Mouse (Mus musculus) neural tube, embryonic 13.5 days (tissue): ENCODE measurements around the gene Ddx23. TPM values are rescaled to one million over a fixed set of nuclear protein-coding genes. Genes with fewer than 3 reads are reported as not detected.

Source experiments
- ATAC-seq: fragments of 200-750 bp; cut with Nextera tagmentation; 2 replicates; pipeline ENCODE4 v1.8.0; 2017; ENCODE audit warnings: low read depth, mild to moderate bottlenecking, moderate TSS enrichment, moderate library complexity
- H3K27ac ChIP-seq: fragments of 300-500 bp; sonication (generic); replicated peaks from 2 replicates; pipeline ENCODE4 v1.5.1; 2015; ENCODE audit warnings: moderate library complexity, mild to moderate bottlenecking, inconsistent platforms
- H3K27me3 ChIP-seq: fragments of 300-500 bp; sonication (generic); 2 replicates; pipeline ENCODE4 v1.6.1; 2015; ENCODE audit warnings: mild to moderate bottlenecking, inconsistent platforms
- H3K36me3 ChIP-seq: fragments of 300-500 bp; sonication (generic); 2 replicates; pipeline ENCODE4 v1.6.1; 2015; ENCODE audit warnings: mild to moderate bottlenecking, inconsistent platforms
- H3K4me1 ChIP-seq: fragments of 300-500 bp; sonication (generic); replicated peaks from 2 replicates; pipeline ENCODE4 v1.6.1; 2015; ENCODE audit warnings: inconsistent platforms
- H3K4me2 ChIP-seq: fragments of 300-500 bp; sonication (generic); 2 replicates; pipeline ENCODE4 v1.6.1; 2015; ENCODE audit warnings: inconsistent platforms, mild to moderate bottlenecking, moderate library complexity
- H3K4me3 ChIP-seq: fragments of 300-500 bp; sonication (generic); 2 replicates; pipeline ENCODE4 v1.5.1; 2015; ENCODE audit warnings: mild to moderate bottlenecking, inconsistent platforms
- H3K9ac ChIP-seq: fragments of 300-500 bp; sonication (generic); 2 replicates; pipeline ENCODE4 v1.6.1; 2015; ENCODE audit warnings: moderate library complexity, mild to moderate bottlenecking, inconsistent platforms
- H3K9me3 ChIP-seq: fragments of 300-500 bp; sonication (generic); 2 replicates; pipeline ENCODE4 v1.6.1; 2016; ENCODE audit warnings: inconsistent platforms
- WGBS: fragments of 180-500 bp; shearing (Covaris S2); methylation state at CpG from one replicate; pipeline ENCODE4 v1.1.7; 2015; 5-methylcytosine and 5-hydroxymethylcytosine counted together
- polyA plus RNA-seq: library from polyadenylated mRNA; unstranded; fragments of >200 nt; fragmentation: Nextera tagmentation; extraction: Ambion mirVana; gene quantifications from 2 replicates; pipeline ENCODE4 v1.2.1, GENCODE M21; 2015

Ddx23 gene
- polyA plus RNA-seq, 1 experiment from 2014 or later = 21.7 TPM

DNA sequence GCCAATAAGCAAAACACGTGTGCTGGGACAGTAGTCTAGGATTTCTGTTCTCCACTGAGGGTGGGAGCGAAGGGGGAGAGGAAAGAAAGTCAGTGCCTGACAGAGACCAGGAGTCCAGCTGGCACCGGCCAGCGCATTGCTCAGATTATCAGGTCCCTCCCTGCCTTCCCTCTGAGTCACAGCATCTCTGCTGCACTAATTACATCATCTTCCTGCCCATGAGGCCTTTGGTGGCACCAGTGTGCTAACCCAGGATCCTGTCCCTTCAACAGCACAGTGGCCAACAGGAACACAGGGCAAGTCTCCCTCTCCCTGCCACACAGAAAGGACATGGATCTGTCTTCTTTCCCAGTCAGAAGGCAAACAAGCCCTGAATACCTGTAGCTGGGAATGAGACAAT is 9.9 kb upstream of the Ddx23 start:
- Histone ChIP-seq H3K4me2 (no peak overlapping the region), H3K9ac (no peak overlapping the region), H3K4me1 (peaks cover 45% of the 10 kb centered on the region), H3K36me3 (0 out of 2 replicates have a peak, but pooled peaks cover 13% of the 10 kb centered on the region), H3K27ac (no peak overlapping the region), H3K9me3 (no peaks in the 10 kb centered on the region), H3K4me3 (no peak overlapping the region), H3K27me3 (no peaks in the 10 kb centered on the region; the same call in 1 of the 2 replicates)
- 82% methylated on average over 4 of the region's 4 CpGs for WGBS
- no peak for ATAC-seq

DNA sequence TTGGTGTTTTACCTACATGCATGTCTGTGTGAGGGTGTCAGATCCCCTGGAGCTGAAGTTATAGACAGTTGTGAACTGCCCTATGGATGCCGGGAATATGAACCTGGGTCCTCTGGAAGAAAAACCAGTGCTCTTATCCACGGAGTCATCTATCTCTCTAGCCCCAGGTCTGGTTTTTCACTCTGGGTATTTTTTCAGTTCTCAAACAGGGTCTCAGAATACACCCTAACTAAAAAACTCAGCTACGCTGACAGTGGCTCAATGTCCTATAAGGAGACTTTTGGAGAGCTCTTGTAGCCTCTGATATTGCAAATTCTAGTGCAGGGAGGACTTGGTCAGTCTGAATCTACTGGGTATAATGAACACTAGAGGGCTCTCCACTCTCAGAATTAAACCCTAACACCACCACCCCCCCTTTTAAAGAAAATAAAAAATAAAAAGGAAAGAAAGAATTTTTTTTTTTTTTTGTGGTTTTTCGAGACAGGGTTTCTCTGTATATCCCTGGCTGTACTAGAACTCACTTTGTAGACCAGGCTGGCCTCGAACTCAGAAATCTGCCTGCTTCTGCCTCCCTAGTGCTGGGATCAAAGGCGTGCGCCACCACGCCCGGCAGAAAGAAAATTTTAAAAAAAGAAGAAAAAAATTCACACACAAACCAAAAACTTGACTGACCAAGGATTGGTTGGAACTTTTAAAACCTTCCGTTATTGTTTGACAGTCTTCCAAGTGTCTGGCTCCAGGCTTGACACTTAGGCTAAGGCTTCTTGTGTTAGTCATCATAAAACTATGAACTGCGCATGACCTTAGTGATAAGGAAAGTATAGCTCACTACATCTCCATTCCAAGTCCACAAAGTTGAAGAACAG is 1.6 kb upstream of the Ddx23 start:
- ATAC-seq = no peak
- Histone ChIP-seq H3K9me3 (no peaks in the 10 kb centered on the region), H3K27ac (no peak overlapping the region), H3K4me1 (peaks cover 15% of the 10 kb centered on the region), H3K4me2 (no peak overlapping the region), H3K9ac (no peak overlapping the region), H3K27me3 (no peaks in the 10 kb centered on the region), H3K36me3 (0 out of 2 replicates have a peak, but pooled peaks cover 6% of the 10 kb centered on the region), H3K4me3 (no peak overlapping the region)
- 83% methylated on average over 11 of the region's 11 CpGs for WGBS

GRCm38 (mm10) chr15:98662198-98662566 is 512 bp downstream of the Ddx23 start:
- Histone ChIP-seq H3K4me3 (peak overlapping the region; percentile 81), H3K4me1 (peaks cover 15% of the 10 kb centered on the region), H3K27ac (peak overlapping the region; percentile 91), H3K36me3 (peaks cover 24% of the 10 kb centered on the region), H3K27me3 (no peaks in the 10 kb centered on the region), H3K9me3 (no peaks in the 10 kb centered on the region), H3K9ac (peak overlapping the region; percentile 88), H3K4me2 (peak overlapping the region; percentile 78)
- WGBS = under 1% methylated on average over 14 of the region's 14 CpGs
- ATAC-seq = no peak

DNA sequence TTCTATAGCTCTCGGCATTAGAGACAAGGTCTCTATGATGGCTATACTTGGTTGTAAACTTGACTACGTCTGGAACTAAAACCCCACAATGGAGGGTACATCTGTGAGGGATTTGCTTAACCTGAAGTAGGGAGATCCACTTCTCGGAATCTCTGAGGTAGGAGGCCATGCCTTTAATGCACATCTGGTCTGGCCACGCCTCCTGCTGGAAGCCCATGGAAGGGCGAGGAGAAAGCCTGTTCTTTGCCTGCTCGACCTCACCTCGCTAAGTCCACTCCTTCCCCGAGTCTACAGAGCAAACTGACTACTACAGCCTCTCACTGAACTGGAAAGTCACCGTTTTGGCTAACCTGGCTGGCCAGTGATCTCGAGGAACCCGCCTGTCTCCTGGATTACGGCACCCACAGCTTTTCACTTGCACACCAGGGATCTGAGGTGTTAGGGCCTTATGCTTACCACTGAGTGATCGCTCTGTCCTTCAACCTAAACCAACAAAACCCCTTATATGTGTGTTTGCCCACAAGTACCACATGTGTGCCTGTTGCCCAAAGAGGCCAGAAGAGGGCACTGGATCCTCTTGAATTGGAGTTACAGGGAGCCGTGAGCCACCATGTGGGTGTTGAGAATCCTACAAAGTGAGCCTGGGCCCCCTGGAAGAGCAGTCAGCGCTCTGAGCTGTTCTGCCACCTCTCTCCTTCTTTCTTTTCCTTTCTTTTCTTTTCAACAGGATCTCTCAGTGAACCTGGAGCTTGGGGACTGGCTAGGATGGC is 5.5 kb downstream of the Ddx23 start:
- Histone ChIP-seq H3K4me2 (no peak overlapping the region), H3K27ac (no peak overlapping the region), H3K27me3 (no peaks in the 10 kb centered on the region), H3K9ac (no peak overlapping the region), H3K9me3 (no peaks in the 10 kb centered on the region), H3K4me3 (no peak overlapping the region), H3K4me1 (peaks cover 14% of the 10 kb centered on the region), H3K36me3 (peaks cover 74% of the 10 kb centered on the region)
- WGBS = 84% methylated on average over 15 of the region's 15 CpGs
- ATAC-seq = no peak

DNA sequence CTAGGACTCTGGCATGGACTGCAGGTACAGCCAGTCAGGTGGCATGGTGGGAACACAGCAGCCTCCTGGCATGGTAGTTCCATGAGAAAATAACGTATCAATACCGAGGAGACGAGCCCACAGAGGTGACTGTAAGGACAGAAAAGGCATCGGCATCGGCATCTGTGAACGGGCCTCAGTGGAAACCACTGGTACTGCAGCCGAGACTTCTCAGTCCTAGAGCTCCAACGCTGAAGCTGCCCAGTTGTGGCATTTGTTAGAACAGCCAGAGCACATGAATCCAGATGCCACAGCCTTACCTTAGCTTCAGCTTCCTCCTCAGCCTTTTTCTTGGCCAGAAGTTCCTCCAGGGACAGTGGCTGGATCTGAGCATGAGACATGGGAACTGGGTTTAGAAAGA is 10.5 kb downstream of the Ddx23 start:
- Histone ChIP-seq H3K4me3 (no peak overlapping the region), H3K4me2 (no peak overlapping the region), H3K36me3 (peaks cover 100% of the 10 kb centered on the region), H3K4me1 (no peaks in the 10 kb centered on the region), H3K9ac (no peak overlapping the region), H3K27ac (no peak overlapping the region), H3K9me3 (no peaks in the 10 kb centered on the region), H3K27me3 (no peaks in the 10 kb centered on the region)
- ATAC-seq = no peak
- WGBS = 94% methylated on average over 8 of the region's 8 CpGs

GRCm38 (mm10) chr15:98651431-98651830 is 11.3 kb downstream of the Ddx23 start:
- Histone ChIP-seq H3K9ac (no peak overlapping the region), H3K9me3 (no peaks in the 10 kb centered on the region), H3K4me3 (no peak overlapping the region), H3K27ac (no peak overlapping the region), H3K27me3 (no peaks in the 10 kb centered on the region), H3K4me1 (no peaks in the 10 kb centered on the region), H3K4me2 (no peak overlapping the region), H3K36me3 (peaks cover 100% of the 10 kb centered on the region)
- ATAC-seq = no peak
- WGBS = 93% methylated on average over 15 of the region's 15 CpGs

- 96% methylated on average over 3 of the region's 3 CpGs for WGBS
- ATAC-seq = no peak
- H3K4me1 ChIP-seq = no peaks in the 10 kb centered on the region
- H3K27me3 ChIP-seq = no peaks in the 10 kb centered on the region
- no peak overlapping the region for H3K4me2 ChIP-seq
- H3K36me3 ChIP-seq = peaks cover 100% of the 10 kb centered on the region
- H3K9me3 ChIP-seq = no peaks in the 10 kb centered on the region
- H3K27ac ChIP-seq = no peak overlapping the region
- H3K4me3 ChIP-seq = no peak overlapping the region
- H3K9ac ChIP-seq = no peak overlapping the region
Observed at GRCm38 (mm10) chr15:98648071-98648470, 14.6 kb downstream of the Ddx23 start.

GRCm38 (mm10) chr15:98647308-98647707 is 15.4 kb downstream of the Ddx23 start:
- no peaks in the 10 kb centered on the region for H3K4me1 ChIP-seq
- WGBS = 89% methylated on average over 10 of the region's 10 CpGs

GRCm38 (mm10) chr15:98646737-98647136 is 16.0 kb downstream of the Ddx23 start:
- no peak for ATAC-seq
- Histone ChIP-seq H3K9ac (no peak overlapping the region), H3K27me3 (no peaks in the 10 kb centered on the region), H3K27ac (no peak overlapping the region), H3K36me3 (peaks cover 100% of the 10 kb centered on the region), H3K4me2 (no peak overlapping the region), H3K9me3 (no peaks in the 10 kb centered on the region), H3K4me3 (no peak overlapping the region), H3K4me1 (no peaks in the 10 kb centered on the region)
- WGBS = 89% methylated on average over 8 of the region's 8 CpGs

More at GRCm38 (mm10) chr15:98647308-98647707, 15.4 kb downstream of the Ddx23 start:
- ATAC-seq = no peak
- Histone ChIP-seq H3K36me3 (peaks cover 100% of the 10 kb centered on the region), H3K27me3 (no peaks in the 10 kb centered on the region), H3K4me3 (no peak overlapping the region), H3K9ac (no peak overlapping the region), H3K4me2 (no peak overlapping the region), H3K9me3 (no peaks in the 10 kb centered on the region), H3K27ac (no peak overlapping the region)

GRCm38 (mm10) chr15:98645057-98646026 is 17.4 kb downstream of the Ddx23 start:
- ATAC-seq = no peak
- H3K36me3 ChIP-seq = peaks cover 100% of the 10 kb centered on the region
- H3K4me3 ChIP-seq = no peak overlapping the region
- no peaks in the 10 kb centered on the region for H3K9me3 ChIP-seq
- no peaks in the 10 kb centered on the region for H3K27me3 ChIP-seq
- H3K27ac ChIP-seq = no peak overlapping the region
- no peak overlapping the region for H3K9ac ChIP-seq
- 87% methylated on average over 24 of the region's 24 CpGs for WGBS
- no peaks in the 10 kb centered on the region for H3K4me1 ChIP-seq
- no peak overlapping the region for H3K4me2 ChIP-seq

GRCm38 (mm10) chr15:98644406-98644805 is 18.3 kb downstream of the Ddx23 start:
- WGBS = 83% methylated on average over 12 of the region's 12 CpGs
- Histone ChIP-seq H3K9me3 (no peaks in the 10 kb centered on the region), H3K27me3 (no peaks in the 10 kb centered on the region), H3K4me3 (no peak overlapping the region), H3K9ac (no peak overlapping the region), H3K4me2 (no peak overlapping the region), H3K27ac (no peak overlapping the region), H3K36me3 (peaks cover 100% of the 10 kb centered on the region), H3K4me1 (no peaks in the 10 kb centered on the region)
- ATAC-seq = no peak
